Mouse (Mus musculus): ENCODE data around the gene Cadm4.
"Not testable (repeated sequence)": the region's sequence is repeated elsewhere in the genome, so short reads cannot be mapped to it uniquely, and the experiment has no call there.

The Cadm4 gene

GRCm38 (mm10) chr7:24467886-24468285 is 13.9 kb upstream of the Cadm4 start:
- peak in 1 of 2 experiments; percentile 29 for DNase-seq (ENCODE audit: low spot score in 2 of 2)

GRCm38 (mm10) chr7:24469126-24469525 is 12.7 kb upstream of the Cadm4 start:
- DNase-seq (ENCODE audit: low spot score in 2 of 2), result peak in 1 of 2 experiments; percentile 28

GRCm38 (mm10) chr7:24470356-24470755 is 11.5 kb upstream of the Cadm4 start:
- DNase-seq (ENCODE audit: low spot score in 2 of 2), result no peak

GRCm38 (mm10) chr7:24472442-24472841 is 9.4 kb upstream of the Cadm4 start:
- no peak for DNase-seq (ENCODE audit: low spot score in 2 of 2)

GRCm38 (mm10) chr7:24472937-24473336 is 8.9 kb upstream of the Cadm4 start:
- peak in 1 of 2 experiments; percentile 48 for DNase-seq (ENCODE audit: low spot score in 2 of 2)

GRCm38 (mm10) chr7:24473913-24474529 is 7.8 kb upstream of the Cadm4 start:
- DNase-seq (ENCODE audit: low spot score in 2 of 2), result peak; percentile 48 to 71

- DNase-seq (ENCODE audit: low spot score in 2 of 2), result no peak
Measured at GRCm38 (mm10) chr7:24474811-24475506, 6.9 kb upstream of the Cadm4 start.

- no peak for DNase-seq (ENCODE audit: low spot score in 2 of 2)
Measured at GRCm38 (mm10) chr7:24476338-24476737, 5.5 kb upstream of the Cadm4 start.

- DNase-seq (ENCODE audit: low spot score in 2 of 2), result no peak
Measured at GRCm38 (mm10) chr7:24476856-24477255, 5.0 kb upstream of the Cadm4 start.

- DNase-seq (ENCODE audit: low spot score in 2 of 2), result no peak
Measured at GRCm38 (mm10) chr7:24478911-24479310, 2.9 kb upstream of the Cadm4 start.

GRCm38 (mm10) chr7:24479685-24480084 is 2.1 kb upstream of the Cadm4 start:
- DNase-seq (ENCODE audit: low spot score in 2 of 2), result no peak

GRCm38 (mm10) chr7:24480121-24480941 is 1.5 kb upstream of the Cadm4 start:
- DNase-seq (ENCODE audit: low spot score in 2 of 2), result no peak

- no peak for DNase-seq (ENCODE audit: low spot score in 2 of 2)
Measured at GRCm38 (mm10) chr7:24480986-24481473, 793 bp upstream of the Cadm4 start.

- DNase-seq (ENCODE audit: low spot score in 2 of 2), result no peak
Measured at GRCm38 (mm10) chr7:24482208-24483020, 591 bp downstream of the Cadm4 start.

- not testable (repeated sequence) for DNase-seq (ENCODE audit: low spot score in 2 of 2)
Measured at GRCm38 (mm10) chr7:24483291-24483690, 1.5 kb downstream of the Cadm4 start.

GRCm38 (mm10) chr7:24485481-24485880 is 3.7 kb downstream of the Cadm4 start:
- DNase-seq (ENCODE audit: low spot score in 2 of 2), result no peak

- no peak for DNase-seq (ENCODE audit: low spot score in 2 of 2)
Measured at GRCm38 (mm10) chr7:24486654-24487130, 4.9 kb downstream of the Cadm4 start.

- no peak for DNase-seq (ENCODE audit: low spot score in 2 of 2)
Measured at GRCm38 (mm10) chr7:24487403-24487802, 5.6 kb downstream of the Cadm4 start.

- DNase-seq (ENCODE audit: low spot score in 2 of 2), result no peak
Measured at GRCm38 (mm10) chr7:24488303-24488702, 6.5 kb downstream of the Cadm4 start.

- no peak for DNase-seq (ENCODE audit: low spot score in 2 of 2)
Measured at GRCm38 (mm10) chr7:24499856-24500577, 18.2 kb downstream of the Cadm4 start.

- DNase-seq (ENCODE audit: low spot score in 2 of 2), result peak in 1 of 2 experiments; percentile 49
Measured at GRCm38 (mm10) chr7:24500929-24501328, 19.1 kb downstream of the Cadm4 start.
